Mouse (Mus musculus) kidney, adult 8-10 months (tissue): ENCODE results near the gene Olfr681.
"Not testable (repeated sequence)": the region's sequence is repeated elsewhere in the genome, so short reads cannot be mapped to it uniquely, and the experiment has no call there.

Source experiments
- DNase-seq, 2 experiments: peaks; one replicate each; pipeline ENCODE4 v3.0.0; 2022

Gene Olfr681

DNA sequence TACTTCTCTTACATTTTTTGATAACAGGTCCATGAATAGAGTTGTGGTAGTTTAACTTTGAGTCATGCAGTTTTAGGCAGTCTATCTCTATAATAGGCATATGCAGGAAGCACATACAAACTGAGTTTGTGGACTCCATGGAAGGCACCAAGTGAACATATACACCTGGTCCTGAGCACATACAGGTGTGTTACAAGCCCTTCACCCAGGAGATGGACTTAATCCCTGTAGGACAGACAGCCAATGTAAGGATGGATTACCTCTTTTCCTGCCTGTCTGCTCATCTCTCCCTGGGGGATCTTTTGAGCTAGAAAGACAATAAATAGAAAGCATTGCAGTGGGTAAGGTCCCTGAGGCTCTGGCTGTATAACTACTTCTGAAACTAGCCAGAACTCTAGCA, at the start of gene Olfr681:
Olfr681 (plus strand) TSS at position 301 of the 400 bp plus-strand sequence.
- DNase-seq = no peak

DNA sequence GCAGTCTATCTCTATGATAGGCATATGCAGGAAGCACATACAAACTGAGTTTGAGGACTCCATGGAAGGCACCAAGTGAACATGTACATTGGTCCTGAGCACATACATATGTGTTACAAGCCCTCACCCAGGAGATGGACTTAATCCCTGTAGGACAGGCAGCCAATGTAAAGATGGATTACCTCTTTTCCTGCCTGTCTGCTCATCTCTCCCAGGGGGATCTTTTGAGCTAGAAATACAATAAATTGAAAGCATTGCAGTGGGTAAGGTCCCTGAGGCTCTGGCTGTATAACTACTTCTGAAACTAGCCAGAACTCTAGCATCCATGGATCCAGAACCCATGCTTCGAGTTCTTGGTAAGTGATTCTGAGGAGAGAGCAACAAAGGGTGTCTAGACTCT, 35.7 kb upstream of the Olfr681 start, which contains the start of gene Olfr679:
Olfr679 (plus strand) TSS at position 301 of the 400 bp plus-strand sequence.
- DNase-seq = no peak

DNA sequence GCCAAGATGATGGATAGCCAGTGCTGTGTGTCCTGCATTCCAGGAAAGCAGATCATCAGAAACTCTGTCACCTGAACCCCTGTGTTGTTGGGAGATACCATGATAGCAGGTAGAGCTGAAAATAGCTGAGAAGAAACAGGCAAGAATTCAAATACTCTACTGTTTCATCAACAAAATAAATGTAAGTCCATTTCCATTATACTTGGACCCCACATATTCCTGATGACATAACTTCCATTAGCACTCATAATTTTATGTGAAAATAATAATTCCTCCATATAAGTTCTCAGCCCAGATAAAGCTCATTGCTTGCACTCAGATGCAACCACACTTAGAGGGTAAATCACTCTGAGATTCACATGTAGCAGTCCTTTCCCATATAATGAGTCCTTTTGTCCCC, 23.9 kb upstream of the Olfr681 start, which contains the start of gene Olfr680-ps1:
Olfr680-ps1 (minus strand) TSS at position 101 of the 400 bp plus-strand sequence.
- DNase-seq = not testable (repeated sequence)

DNA sequence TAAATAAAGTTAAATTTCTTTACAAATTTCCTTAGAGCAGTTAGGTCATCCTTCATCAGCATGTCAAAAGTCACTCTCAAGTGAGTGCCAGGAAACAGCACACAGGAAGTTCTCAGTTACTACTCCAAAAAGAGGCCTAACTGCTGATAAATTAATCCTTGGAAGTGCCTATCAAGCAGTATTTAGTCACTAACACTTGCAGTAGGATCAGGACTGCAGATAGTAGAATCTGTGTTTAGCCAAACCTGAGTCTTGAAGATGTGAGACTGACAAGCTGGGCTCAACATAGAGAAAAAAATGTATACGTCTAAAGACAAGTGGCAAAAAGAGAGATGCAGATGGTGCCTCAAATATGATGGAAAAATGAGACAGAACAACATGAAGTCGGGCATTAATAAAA, 24.6 kb downstream of the Olfr681 start:
- no peak for DNase-seq

DNA sequence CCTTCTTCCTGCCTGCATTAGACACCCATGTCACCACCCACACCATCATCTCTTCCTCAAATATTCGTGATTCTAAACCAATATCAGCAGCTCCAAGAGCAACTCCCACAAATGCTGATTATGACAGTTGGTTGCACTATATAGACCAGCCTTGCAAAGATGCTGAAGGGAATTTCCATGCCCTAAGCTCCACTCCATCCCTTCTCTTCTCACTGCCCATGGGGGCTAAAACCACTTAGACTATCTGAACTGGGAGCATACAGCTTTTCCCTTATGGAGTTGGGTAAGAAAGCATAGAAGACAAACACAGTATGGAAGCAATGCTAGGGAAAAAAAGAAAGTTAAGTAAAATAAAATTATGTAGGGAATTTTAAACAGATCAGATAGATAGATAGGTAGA, 30.3 kb downstream of the Olfr681 start, which contains the start of gene Olfr683:
Olfr683 (minus strand) TSS at position 101 of the 400 bp plus-strand sequence.
- no peak for DNase-seq

DNA sequence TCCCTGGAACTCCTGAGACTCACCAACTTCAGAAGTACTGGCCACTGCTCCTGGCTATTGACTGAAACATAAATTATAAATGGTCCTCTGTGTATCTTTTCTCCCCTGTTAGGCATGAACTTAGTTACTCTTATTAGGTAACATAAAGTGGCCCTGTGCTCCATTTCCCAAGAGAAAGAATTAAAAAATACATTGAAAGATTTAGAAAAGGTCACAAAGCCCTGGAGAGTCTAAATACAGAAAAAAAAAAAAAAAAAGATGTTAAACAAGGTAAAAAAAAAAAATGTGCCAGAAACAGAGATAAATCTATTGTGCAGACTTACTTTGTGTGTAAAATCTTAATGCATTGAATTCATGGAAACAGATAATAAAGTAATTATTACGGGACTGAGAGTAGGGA, 46.9 kb downstream of the Olfr681 start, which contains the start of gene Olfr684:
Olfr684 (minus strand) TSS at position 101 of the 400 bp plus-strand sequence.
- DNase-seq = no peak

DNA sequence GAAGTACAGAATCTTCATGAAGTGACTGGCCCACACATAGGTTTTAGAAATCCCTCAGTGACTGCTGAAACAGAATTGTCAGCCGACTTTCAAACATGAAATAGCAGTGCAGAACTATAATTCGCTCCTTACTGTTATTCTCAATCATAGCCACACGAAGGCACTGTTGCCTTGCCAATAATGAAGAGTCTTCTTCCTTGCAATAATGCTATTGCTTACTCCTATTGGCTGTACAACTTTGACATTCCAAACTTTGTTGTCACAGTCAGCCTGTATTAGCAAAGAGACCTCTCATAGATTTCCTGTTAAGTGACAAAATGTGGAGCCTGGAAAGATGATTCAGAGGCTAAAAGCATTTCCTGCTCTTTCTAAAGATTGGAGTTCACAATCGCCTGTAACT, 54.1 kb downstream of the Olfr681 start:
- DNase-seq = peak; percentile 2 to 11
